12 mouse cellular contexts compared by ENCODE assay signal in genomic region chr7:83885835-83886234, GRCm38 (mm10). TPM values are rescaled to one million over a fixed set of nuclear protein-coding genes. Genes with fewer than 3 reads are reported as not detected.
DNase-seq lines count a peak whose midpoint lies in the region; ATAC-seq and TF ChIP-seq lines count a peak whose summit lies in the region.
"Had no signal": no experiment of that assay in that cellular context is flagged by ENCODE, and none has a peak within 500 bp of the region (broad histone marks: within the 10 kb centered on the region; RNA-seq: fewer than 3 reads in every experiment).

No protein-coding gene starts in this region.

- no peak overlapping the region for H3K4me2 ChIP-seq in intestine, postnatal 0 days (replicated peaks; ENCODE audit: low read depth)
- no peak overlapping the region for H3K4me2 ChIP-seq in hindbrain, embryonic 16.5 days (ENCODE audit: low read length)
- H3K4me2 ChIP-seq in forebrain, embryonic 14.5 days (ENCODE audit: low read length), result no peak overlapping the region

- TF ChIP-seq CTCF in ES-Bruce4 (IDR thresholded peaks at IDR 0.05; ENCODE audit: low read depth, low read length) (no peak), MEL (IDR thresholded peaks at IDR 0.05 in 2 of 3, conservative IDR thresholded peaks at IDR 0.05 in 1 of 3; ENCODE audit: control insufficient read depth in 1 of 3, insufficient read depth in 1 of 3, low read depth in 2 of 3, low read length in 3 of 3, poor library complexity in 1 of 3, severe bottlenecking in 1 of 3) (no peak)
- no peak for TF ChIP-seq CTCF in intestine, postnatal 0 days (IDR thresholded peaks at IDR 0.05; ENCODE audit: low read depth)

- H3K27ac ChIP-seq in ES-Bruce4 (ENCODE audit: insufficient read depth, low read length), result peak overlapping the region; percentile 24; the same call in 1 of the 2 replicates
- peak overlapping the region; percentile 98 for H3K27ac ChIP-seq in MEL (ENCODE audit: control insufficient read depth, low read depth, low read length)
- peak overlapping the region; percentile 99 for H3K27ac ChIP-seq in intestine, postnatal 0 days (ENCODE audit: low read depth, low read length)
- no peak overlapping the region for H3K27ac ChIP-seq in hindbrain, embryonic 16.5 days (ENCODE audit: low read depth, low read length)
- no peak overlapping the region for H3K27ac ChIP-seq in forebrain, embryonic 14.5 days (ENCODE audit: low read depth, low read length)

- no peak for TF ChIP-seq EP300 in ES-Bruce4 (IDR thresholded peaks at IDR 0.05; ENCODE audit: insufficient read depth, low read depth, low read length)
- TF ChIP-seq EP300 in MEL (IDR thresholded peaks at IDR 0.05; ENCODE audit: low read depth in 1 of 2, low read length in 2 of 2), result peak; percentile 44 to 72; a peak in 3 of 4 replicates

- H3K9me3 ChIP-seq in ES-Bruce4 (replicated peaks; ENCODE audit: control insufficient read depth, insufficient read depth, low read length, poor library complexity, severe bottlenecking) (no peaks in the 10 kb centered on the region), MEL (replicated peaks; ENCODE audit: insufficient read depth, low read length) (no peaks in the 10 kb centered on the region)
- no peaks in the 10 kb centered on the region for H3K9me3 ChIP-seq in intestine, postnatal 0 days (ENCODE audit: control insufficient read depth)
- no peaks in the 10 kb centered on the region for H3K9me3 ChIP-seq in hindbrain, embryonic 16.5 days (ENCODE audit: control insufficient read depth, low read length)
- H3K9me3 ChIP-seq in forebrain, embryonic 14.5 days (replicated peaks; ENCODE audit: control insufficient read depth, low read length), result no peaks in the 10 kb centered on the region

- H3K4me1 ChIP-seq in ES-Bruce4 (ENCODE audit: control insufficient read depth, insufficient read depth, low read length), result peaks cover 2% of the 10 kb centered on the region
- peaks cover 8 to 24% of the 10 kb centered on the region in 2 experiments for H3K4me1 ChIP-seq in MEL (ENCODE audit: control insufficient read depth in 1 of 2, insufficient read depth in 2 of 2, low read length in 2 of 2)
- peaks cover 13% of the 10 kb centered on the region for H3K4me1 ChIP-seq in intestine, postnatal 0 days (replicated peaks; ENCODE audit: control insufficient read depth, insufficient read depth, low read length)
- peaks cover 18% of the 10 kb centered on the region for H3K4me1 ChIP-seq in hindbrain, embryonic 16.5 days (ENCODE audit: control insufficient read depth, insufficient read depth, low read depth, low read length)
- peaks cover 16% of the 10 kb centered on the region for H3K4me1 ChIP-seq in forebrain, embryonic 14.5 days (ENCODE audit: control insufficient read depth, insufficient read depth, low read length)

- H3K27me3 ChIP-seq in ES-Bruce4 (ENCODE audit: control insufficient read depth, insufficient read depth, low read length, poor library complexity, severe bottlenecking) (no peaks in the 10 kb centered on the region), MEL (ENCODE audit: control insufficient read depth in 1 of 2, insufficient read depth in 2 of 2, low read length in 2 of 2) (no peaks in the 10 kb centered on the region)
- no peaks in the 10 kb centered on the region for H3K27me3 ChIP-seq in intestine, postnatal 0 days (replicated peaks; ENCODE audit: control insufficient read depth, insufficient read depth, low read length)
- no peaks in the 10 kb centered on the region for H3K27me3 ChIP-seq in hindbrain, embryonic 16.5 days (replicated peaks; ENCODE audit: control insufficient read depth, insufficient read depth, low read length)
- H3K27me3 ChIP-seq in forebrain, embryonic 14.5 days (replicated peaks; ENCODE audit: control insufficient read depth, insufficient read depth, low read length), result no peaks in the 10 kb centered on the region
- H3K27me3 ChIP-seq: neural tube, embryonic 13.5 days had no signal

- ATAC-seq in intestine, postnatal 0 days, result no peak
- no peak for ATAC-seq in hindbrain, embryonic 16.5 days
- no peak for ATAC-seq in forebrain, embryonic 14.5 days
- ATAC-seq: forebrain, postnatal 0 days had no signal

- H3K4me3 ChIP-seq in ES-Bruce4 (ENCODE audit: low read depth, low read length) (no peak overlapping the region), MEL (ENCODE audit: control insufficient read depth in 1 of 2, insufficient read depth in 1 of 2, low read depth in 2 of 2, low read length in 2 of 2) (peak overlapping the region in 1 of 2 experiments; percentile 93; a peak in 2 of 4 replicates)
- H3K4me3 ChIP-seq in intestine, postnatal 0 days (ENCODE audit: low read depth, low read length), result no peak overlapping the region
- H3K4me3 ChIP-seq in hindbrain, embryonic 16.5 days (ENCODE audit: low read length), result no peak overlapping the region
- H3K4me3 ChIP-seq in forebrain, embryonic 14.5 days (ENCODE audit: low read depth, low read length), result no peak overlapping the region

- H3K36me3 ChIP-seq in ES-Bruce4 (ENCODE audit: control insufficient read depth, insufficient read depth, low read length, poor library complexity, severe bottlenecking) (no peaks in the 10 kb centered on the region; the same call in 1 of the 2 replicates), MEL (ENCODE audit: control insufficient read depth in 1 of 2, insufficient read depth in 2 of 2, low read length in 2 of 2) (peaks cover 0 to 27% of the 10 kb centered on the region in 2 experiments; a peak in 2 of 4 replicates)
- H3K36me3 ChIP-seq in intestine, postnatal 0 days (ENCODE audit: control insufficient read depth, insufficient read depth), result peaks cover 8% of the 10 kb centered on the region; the same call in 1 of the 2 replicates
- 0 out of 2 replicates have a peak, but pooled peaks cover 4% of the 10 kb centered on the region for H3K36me3 ChIP-seq in hindbrain, embryonic 16.5 days (ENCODE audit: control insufficient read depth, insufficient read depth, low read length)
- H3K36me3 ChIP-seq in forebrain, embryonic 14.5 days (ENCODE audit: control insufficient read depth, insufficient read depth, low read length), result 0 out of 2 replicates have a peak, but pooled peaks cover 4% of the 10 kb centered on the region

- peak; percentile 82 for DNase-seq in MEL (ENCODE audit: low read depth, low spot score)
- DNase-seq in lung, postnatal 10 days, result peak; percentile 16
- no peak for DNase-seq in forebrain, embryonic 14.5 days (ENCODE audit: low spot score)
- no peak for DNase-seq in embryo, embryonic 10 days (ENCODE audit: low spot score)
- DNase-seq in gastrocnemius, adult 18-20 months (ENCODE audit: low spot score), result no peak
- DNase-seq: forebrain, postnatal 0 days; midbrain, embryonic 14.5 days; right cerebral cortex, postnatal 14 days had no signal

- TF ChIP-seq RAD21 in MEL (IDR thresholded peaks at IDR 0.05; ENCODE audit: low read depth, low read length), result no peak

- 57% methylated on average over 4 of the region's 4 CpGs for WGBS in intestine, postnatal 0 days
- 94% methylated on average over 4 of the region's 4 CpGs for WGBS in hindbrain, embryonic 16.5 days
- 90% methylated on average over 4 of the region's 4 CpGs for WGBS in forebrain, embryonic 14.5 days

- no peak overlapping the region for H3K9ac ChIP-seq in ES-Bruce4 (ENCODE audit: low read depth, poor library complexity, severe bottlenecking)
- peak overlapping the region; percentile 60 for H3K9ac ChIP-seq in MEL (ENCODE audit: control insufficient read depth, low read depth, low read length, poor library complexity, severe bottlenecking)
- no peak overlapping the region for H3K9ac ChIP-seq in intestine, postnatal 0 days (ENCODE audit: low read depth, low read length)
- no peak overlapping the region for H3K9ac ChIP-seq in hindbrain, embryonic 16.5 days (ENCODE audit: low read depth, low read length)
- no peak overlapping the region for H3K9ac ChIP-seq in forebrain, embryonic 14.5 days (ENCODE audit: low read length)
- H3K9ac ChIP-seq: forebrain, postnatal 0 days; neural tube, embryonic 13.5 days had no signal

- peaks cover 26% of the 10 kb centered on the region for H3K79me2 ChIP-seq in MEL (ENCODE audit: control insufficient read depth, insufficient read depth, low read length, poor library complexity)

- no peak for TF ChIP-seq POLR2A in ES-Bruce4 (IDR thresholded peaks at IDR 0.05; ENCODE audit: insufficient read depth, low read length)
- 0 out of 4 replicates have a peak, but pooled peaks of 1 of the 2 experiments have one; percentile 27 for TF ChIP-seq POLR2A in MEL (IDR thresholded peaks at IDR 0.05; ENCODE audit: control insufficient read depth in 1 of 2, insufficient read depth in 1 of 2, low read depth in 1 of 2, low read length in 2 of 2, poor library complexity in 1 of 2)

TF ChIP-seq in MEL, 35 proteins besides CTCF, POLR2A, EP300 and RAD21 (continues in another document):
- TF ChIP-seq NRF1 (IDR thresholded peaks at IDR 0.05; ENCODE audit: insufficient read depth, low read depth, low read length, poor library complexity, severe bottlenecking), result no peak
- 0 out of 2 replicates have a peak, but pooled peaks have one; percentile 47 for TF ChIP-seq TBP (IDR thresholded peaks at IDR 0.05; ENCODE audit: low read depth, low read length)
- no peak for TF ChIP-seq MEF2A (IDR thresholded peaks at IDR 0.05; ENCODE audit: extremely low read depth, insufficient replicate concordance, low read depth, low read length, poor library complexity, severe bottlenecking)
- peak; percentile 68 for TF ChIP-seq TCF12 (IDR thresholded peaks at IDR 0.05; ENCODE audit: low read depth, low read length)
- no peak for TF ChIP-seq GABPA (IDR thresholded peaks at IDR 0.05; ENCODE audit: low read depth, low read length)

RNA-seq across cellular contexts. Expression of gene Mesd, which starts 1.6 kb away (rescaled TPM):
- polyA plus RNA-seq in ES-Bruce4 (2011; ENCODE audit: insufficient read depth, insufficient read length, low read depth, missing spikeins), result 97.8 and 101 TPM in 2 replicates
- 75.8 and 83.3 TPM in 2 replicates for total RNA-seq in MEL (2012; rRNA removed)
- polyA plus RNA-seq in MEL (2012; ENCODE audit: insufficient read depth in 1 of 2, insufficient read length in 2 of 2, low read depth in 1 of 2, low replicate concordance in 2 of 2, missing spikeins in 1 of 2), result 100 to 1,000 TPM in 1 of 2 experiments, 10 to 100 TPM in 1; 64.5 to 135 TPM
- 53.6 and 55.0 TPM in 2 replicates for polyA plus RNA-seq in intestine, postnatal 0 days (2015; fragmentation: Nextera tagmentation; extraction: Ambion mirVana)
- polyA plus RNA-seq in hindbrain, embryonic 16.5 days (2015; fragmentation: Nextera tagmentation; extraction: Ambion mirVana), result 63.7 and 83.8 TPM in 2 replicates
- 56.2 and 62.8 TPM in 2 replicates for polyA plus RNA-seq in forebrain, embryonic 14.5 days (2014; fragmentation: Nextera tagmentation; extraction: Ambion mirVana)
- total RNA-seq in gastrocnemius, adult 18-20 months (2021), result 10 to 100 TPM; 23.4 to 28.7 TPM

RNA-seq across cellular contexts. Expression of gene Tlnrd1, which starts 1.7 kb away (rescaled TPM):
- polyA plus RNA-seq in ES-Bruce4 (2011; ENCODE audit: insufficient read depth, insufficient read length, low read depth, missing spikeins), result 17.8 and 19.4 TPM in 2 replicates
- total RNA-seq in MEL (2012; rRNA removed), result 7.5 and 8.8 TPM in 2 replicates
- polyA plus RNA-seq in MEL (2012; ENCODE audit: insufficient read depth in 1 of 2, insufficient read length in 2 of 2, low read depth in 1 of 2, low replicate concordance in 2 of 2, missing spikeins in 1 of 2), result 10 to 100 TPM in 1 of 2 experiments, not detected in 1; 18.0 TPM
- 11.8 and 12.0 TPM in 2 replicates for polyA plus RNA-seq in intestine, postnatal 0 days (2015; fragmentation: Nextera tagmentation; extraction: Ambion mirVana)
- 6.2 and 7.8 TPM in 2 replicates for polyA plus RNA-seq in hindbrain, embryonic 16.5 days (2015; fragmentation: Nextera tagmentation; extraction: Ambion mirVana)
- polyA plus RNA-seq in forebrain, embryonic 14.5 days (2014; fragmentation: Nextera tagmentation; extraction: Ambion mirVana), result 7.3 and 7.6 TPM in 2 replicates
- total RNA-seq in gastrocnemius, adult 18-20 months (2021), result 1 to 10 TPM; 1.4 to 3.6 TPM

Comparison
In these comparisons a context has a peak if more than half of its experiments do, and no peak if none do; other contexts are left out.
1. H3K27ac ChIP-seq: peak in ES-Bruce4 (single experiment), MEL (single experiment) and intestine, postnatal 0 days (single experiment); none in hindbrain, embryonic 16.5 days (single experiment) and forebrain, embryonic 14.5 days (single experiment).
2. DNase-seq: peak in MEL (single experiment) and lung, postnatal 10 days (single experiment); none in forebrain, embryonic 14.5 days (single experiment), embryo, embryonic 10 days (single experiment) and gastrocnemius, adult 18-20 months (single experiment).